Mouse (Mus musculus): Measurements from ENCODE around the gene Ccm2l. TPM values are rescaled to one million over a fixed set of nuclear protein-coding genes. Genes with fewer than 3 reads are reported as not detected.

The Ccm2l gene
- polyA plus RNA-seq, 1 experiment from 2014 or later = 0.85 TPM

DNA sequence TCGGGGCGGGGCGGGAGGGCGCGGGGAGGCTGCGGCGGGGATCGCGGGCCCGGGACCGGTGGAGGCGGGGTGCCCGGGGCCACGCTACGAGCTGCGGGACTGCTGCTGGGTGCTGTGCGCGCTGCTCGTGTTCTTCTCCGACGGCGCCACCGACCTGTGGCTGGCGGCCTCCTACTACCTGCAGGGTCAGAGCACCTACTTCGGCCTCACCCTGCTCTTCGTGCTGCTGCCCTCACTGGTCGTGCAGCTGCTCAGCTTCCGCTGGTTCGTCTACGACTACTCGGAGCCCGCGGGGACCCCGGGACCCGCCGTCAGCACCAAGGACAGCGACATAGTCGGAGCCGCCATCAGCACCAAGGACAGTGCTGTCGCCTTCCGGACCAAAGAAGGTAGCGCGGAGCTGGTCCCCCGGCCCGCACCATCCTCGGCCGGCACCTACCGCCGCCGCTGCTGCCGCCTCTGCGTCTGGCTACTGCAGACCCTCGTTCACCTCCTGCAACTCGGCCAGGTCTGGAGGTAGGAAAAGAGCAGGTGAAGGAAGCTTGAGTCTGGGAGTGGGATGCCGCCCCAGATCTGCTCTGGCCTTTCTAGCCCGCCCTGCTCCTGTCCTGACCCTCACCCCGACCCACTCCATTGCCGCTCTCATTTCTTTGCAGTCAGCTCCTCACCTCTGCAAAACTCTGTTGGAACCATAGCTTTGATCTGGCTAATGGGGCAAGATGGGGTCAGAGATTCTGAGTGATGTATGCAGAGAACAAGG lies 33.5 kb upstream of the Ccm2l start:
- under 1% methylated on average over 46 of the region's 58 CpGs for whole genome bisulfite sequencing
- H3K27me3 ChIP-seq (replicated peaks; ENCODE audit: control insufficient read depth, insufficient read depth, low read length) = no peaks in the 10 kb centered on the region

DNA sequence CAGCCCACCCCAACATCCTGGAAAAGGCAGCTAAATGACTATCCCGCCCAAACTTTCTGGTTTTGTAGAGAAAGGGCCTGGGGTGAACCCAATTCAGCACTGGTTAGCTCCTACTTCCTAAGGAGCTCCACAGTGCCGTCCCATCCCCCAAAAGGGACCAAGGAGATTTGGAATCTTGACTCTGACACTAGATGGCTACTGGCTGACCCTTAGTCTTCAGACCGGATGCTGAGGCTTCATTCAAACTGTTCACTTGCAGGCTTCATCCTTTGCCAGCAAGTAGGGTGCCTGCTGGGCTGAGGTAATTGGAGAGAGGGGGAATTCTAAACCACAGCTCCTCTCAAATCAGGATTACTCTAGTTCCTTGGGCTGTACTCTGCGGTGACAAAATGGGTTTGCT lies 32.8 kb upstream of the Ccm2l start:
- H3K36me3 ChIP-seq (ENCODE audit: control insufficient read depth, insufficient read depth) = no peaks in the 10 kb centered on the region
- 7% methylated on average over 4 of the region's 4 CpGs for WGBS
- H3K4me1 ChIP-seq (replicated peaks; ENCODE audit: control insufficient read depth, insufficient read depth, low read length) = peaks cover 47% of the 10 kb centered on the region
- H3K27ac ChIP-seq (ENCODE audit: low read length) = peak overlapping the region; percentile 21; the same call in 1 of the 2 replicates
- no peak for ATAC-seq
- H3K4me2 ChIP-seq (ENCODE audit: low read length) = peak overlapping the region; percentile 66
- H3K27me3 ChIP-seq (replicated peaks; ENCODE audit: control insufficient read depth, insufficient read depth, low read length) = no peaks in the 10 kb centered on the region
- peak overlapping the region; percentile 71 for H3K4me3 ChIP-seq (replicated peaks; ENCODE audit: low read length)
- H3K9ac ChIP-seq (replicated peaks; ENCODE audit: low read depth, low read length) = peak overlapping the region; percentile 71
- H3K9me3 ChIP-seq (ENCODE audit: control insufficient read depth, low read length) = no peaks in the 10 kb centered on the region

More for the DNA sequence above, 33.5 kb upstream of the Ccm2l start:
- no peaks in the 10 kb centered on the region for H3K36me3 ChIP-seq (ENCODE audit: control insufficient read depth, insufficient read depth)
- H3K4me1 ChIP-seq (replicated peaks; ENCODE audit: control insufficient read depth, insufficient read depth, low read length) = peaks cover 42% of the 10 kb centered on the region
- peak overlapping the region; percentile 43 for H3K27ac ChIP-seq (ENCODE audit: low read length)
- H3K4me3 ChIP-seq (replicated peaks; ENCODE audit: low read length) = peak overlapping the region; percentile 71
- peak overlapping the region; percentile 71 for H3K9ac ChIP-seq (replicated peaks; ENCODE audit: low read depth, low read length)
- peak overlapping the region; percentile 66 for H3K4me2 ChIP-seq (ENCODE audit: low read length)
- no peaks in the 10 kb centered on the region for H3K9me3 ChIP-seq (ENCODE audit: control insufficient read depth, low read length)
- peak; percentile 62 for ATAC-seq

DNA sequence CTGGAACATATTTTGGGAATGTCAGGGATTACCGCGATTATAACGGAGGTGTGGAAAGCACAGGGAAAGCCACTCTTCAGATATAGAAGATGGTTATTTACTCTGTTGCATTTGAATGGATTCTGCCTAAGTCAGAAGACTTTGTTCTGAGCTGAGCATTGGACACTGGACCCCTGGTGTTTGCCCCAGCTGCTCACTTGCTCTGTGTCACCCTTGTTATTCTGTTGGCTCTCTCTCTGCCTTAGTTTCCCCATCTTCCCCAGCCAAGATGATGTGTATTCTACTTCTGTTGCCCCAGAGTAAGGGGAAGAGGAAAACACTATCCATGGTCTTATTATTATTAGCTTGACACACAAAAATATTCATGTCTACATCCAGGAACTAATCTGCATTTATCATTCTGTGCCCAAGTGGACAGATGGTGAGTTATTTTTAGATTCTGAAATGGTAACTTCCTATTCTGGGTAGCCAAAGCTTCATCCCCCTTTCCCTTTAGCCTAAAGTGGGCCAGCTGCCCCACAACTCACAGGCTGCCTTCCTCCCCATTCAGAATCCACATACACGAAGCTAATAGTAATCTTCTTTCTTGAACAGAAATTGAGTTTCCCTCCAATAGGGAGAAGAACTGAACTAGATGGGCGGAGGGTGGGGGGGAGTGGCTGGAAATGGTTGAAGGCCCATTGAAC lies 32.1 kb upstream of the Ccm2l start:
- no peaks in the 10 kb centered on the region for H3K9me3 ChIP-seq (ENCODE audit: control insufficient read depth, low read length)
- H3K27ac ChIP-seq (ENCODE audit: low read length) = no peak overlapping the region; the same call in 1 of the 2 replicates
- H3K9ac ChIP-seq (replicated peaks; ENCODE audit: low read depth, low read length) = peak overlapping the region; percentile 71; the same call in 1 of the 2 replicates
- peaks cover 53% of the 10 kb centered on the region for H3K4me1 ChIP-seq (replicated peaks; ENCODE audit: control insufficient read depth, insufficient read depth, low read length)
- H3K4me3 ChIP-seq (replicated peaks; ENCODE audit: low read length) = peak overlapping the region; percentile 71
- ATAC-seq = peak; percentile 16; the same call in 1 of the 2 replicates
- H3K27me3 ChIP-seq (replicated peaks; ENCODE audit: control insufficient read depth, insufficient read depth, low read length) = no peaks in the 10 kb centered on the region
- 52% methylated on average over 5 of the region's 5 CpGs for WGBS
- no peaks in the 10 kb centered on the region for H3K36me3 ChIP-seq (ENCODE audit: control insufficient read depth, insufficient read depth)
- H3K4me2 ChIP-seq (ENCODE audit: low read length) = peak overlapping the region; percentile 66

DNA sequence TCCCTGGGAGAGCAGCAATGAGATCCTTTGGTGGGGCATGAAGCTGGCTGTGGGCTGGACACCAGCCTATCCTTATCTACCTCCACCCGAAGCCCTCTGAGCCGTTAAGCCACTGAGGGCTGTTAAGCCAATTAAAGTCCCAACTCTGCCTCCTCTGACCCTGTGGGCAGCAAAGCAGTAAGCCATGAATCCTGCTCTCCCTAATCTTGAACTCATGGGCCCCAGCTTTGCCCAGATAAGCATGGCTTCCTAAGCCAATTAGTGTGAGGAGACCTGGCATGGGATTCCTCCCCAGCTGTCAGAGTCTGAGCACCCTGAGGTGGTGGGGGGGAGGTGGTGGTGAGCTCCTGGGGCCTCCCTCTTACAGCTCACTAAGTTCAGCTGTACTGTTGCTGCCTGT lies 29.1 kb upstream of the Ccm2l start:
- ATAC-seq = no peak
- no peak overlapping the region for H3K4me2 ChIP-seq (ENCODE audit: low read length)
- H3K27me3 ChIP-seq (replicated peaks; ENCODE audit: control insufficient read depth, insufficient read depth, low read length) = no peaks in the 10 kb centered on the region
- no peak overlapping the region for H3K27ac ChIP-seq (ENCODE audit: low read length)
- no peaks in the 10 kb centered on the region for H3K36me3 ChIP-seq (ENCODE audit: control insufficient read depth, insufficient read depth)
- H3K4me3 ChIP-seq (replicated peaks; ENCODE audit: low read length) = no peak overlapping the region
- WGBS = 3% methylated on average over 2 of the region's 2 CpGs
- H3K9ac ChIP-seq (replicated peaks; ENCODE audit: low read depth, low read length) = no peak overlapping the region
- H3K9me3 ChIP-seq (ENCODE audit: control insufficient read depth, low read length) = no peaks in the 10 kb centered on the region
- peaks cover 54% of the 10 kb centered on the region for H3K4me1 ChIP-seq (replicated peaks; ENCODE audit: control insufficient read depth, insufficient read depth, low read length)

DNA sequence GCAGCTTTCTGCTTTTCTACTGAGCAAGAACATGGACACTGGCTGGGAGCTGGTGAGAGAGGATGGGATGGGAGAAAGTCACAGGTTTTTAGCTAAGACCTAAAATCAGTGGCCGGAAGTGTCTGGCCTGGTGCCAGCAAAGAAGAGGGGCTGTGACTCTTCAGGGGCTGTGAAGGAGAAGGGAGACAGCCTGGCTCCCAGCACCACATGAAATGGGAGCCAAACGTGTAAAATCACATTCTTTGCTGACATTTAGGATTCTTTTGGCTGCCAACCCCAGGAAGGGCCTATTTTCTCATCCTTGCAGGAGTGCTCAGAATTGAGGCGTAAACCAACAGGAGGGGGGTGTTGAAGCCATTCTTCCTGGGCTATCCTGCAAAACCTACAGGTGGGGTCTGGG lies 21.9 kb upstream of the Ccm2l start:
- Histone ChIP-seq H3K27ac (ENCODE audit: low read length) (peak overlapping the region; percentile 35; the same call in 1 of the 2 replicates), H3K4me1 (replicated peaks; ENCODE audit: control insufficient read depth, insufficient read depth, low read length) (peaks cover 52% of the 10 kb centered on the region), H3K36me3 (ENCODE audit: control insufficient read depth, insufficient read depth) (no peaks in the 10 kb centered on the region), H3K9me3 (ENCODE audit: control insufficient read depth, low read length) (no peaks in the 10 kb centered on the region), H3K9ac (replicated peaks; ENCODE audit: low read depth, low read length) (no peak overlapping the region), H3K4me2 (ENCODE audit: low read length) (no peak overlapping the region), H3K4me3 (replicated peaks; ENCODE audit: low read length) (no peak overlapping the region), H3K27me3 (replicated peaks; ENCODE audit: control insufficient read depth, insufficient read depth, low read length) (no peaks in the 10 kb centered on the region)
- ATAC-seq = no peak
- WGBS = 35% methylated on average over 3 of the region's 3 CpGs

DNA sequence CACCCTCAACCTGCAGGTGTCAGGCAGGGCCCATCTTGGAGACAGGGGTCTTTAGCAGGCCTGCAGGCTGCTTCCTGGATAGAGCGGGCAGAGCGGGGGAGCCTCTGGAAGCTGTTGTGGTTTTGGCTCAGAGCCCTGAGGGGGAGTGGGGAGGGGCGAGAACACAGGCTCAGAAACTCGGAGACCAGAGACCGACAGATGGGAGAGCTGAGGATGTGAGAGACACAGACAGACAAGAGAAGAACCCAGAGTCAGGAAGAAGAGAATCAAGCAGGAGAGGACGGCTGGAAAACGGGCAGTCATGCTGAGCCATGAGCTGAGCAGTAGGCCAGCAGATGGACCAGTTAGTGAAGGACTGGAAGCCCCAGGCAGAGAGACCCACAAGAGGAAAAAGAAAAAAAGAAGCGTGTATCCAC lies 19.9 kb upstream of the Ccm2l start:
- Histone ChIP-seq H3K9ac (replicated peaks; ENCODE audit: low read depth, low read length) (no peak overlapping the region), H3K9me3 (ENCODE audit: control insufficient read depth, low read length) (no peaks in the 10 kb centered on the region), H3K27ac (ENCODE audit: low read length) (peak overlapping the region; percentile 92), H3K4me1 (replicated peaks; ENCODE audit: control insufficient read depth, insufficient read depth, low read length) (peaks cover 63% of the 10 kb centered on the region), H3K4me2 (ENCODE audit: low read length) (no peak overlapping the region), H3K4me3 (replicated peaks; ENCODE audit: low read length) (no peak overlapping the region), H3K27me3 (replicated peaks; ENCODE audit: control insufficient read depth, insufficient read depth, low read length) (no peaks in the 10 kb centered on the region), H3K36me3 (ENCODE audit: control insufficient read depth, insufficient read depth) (no peaks in the 10 kb centered on the region)
- peak; percentile 68 for ATAC-seq
- WGBS = 19% methylated on average over 8 of the region's 8 CpGs

DNA sequence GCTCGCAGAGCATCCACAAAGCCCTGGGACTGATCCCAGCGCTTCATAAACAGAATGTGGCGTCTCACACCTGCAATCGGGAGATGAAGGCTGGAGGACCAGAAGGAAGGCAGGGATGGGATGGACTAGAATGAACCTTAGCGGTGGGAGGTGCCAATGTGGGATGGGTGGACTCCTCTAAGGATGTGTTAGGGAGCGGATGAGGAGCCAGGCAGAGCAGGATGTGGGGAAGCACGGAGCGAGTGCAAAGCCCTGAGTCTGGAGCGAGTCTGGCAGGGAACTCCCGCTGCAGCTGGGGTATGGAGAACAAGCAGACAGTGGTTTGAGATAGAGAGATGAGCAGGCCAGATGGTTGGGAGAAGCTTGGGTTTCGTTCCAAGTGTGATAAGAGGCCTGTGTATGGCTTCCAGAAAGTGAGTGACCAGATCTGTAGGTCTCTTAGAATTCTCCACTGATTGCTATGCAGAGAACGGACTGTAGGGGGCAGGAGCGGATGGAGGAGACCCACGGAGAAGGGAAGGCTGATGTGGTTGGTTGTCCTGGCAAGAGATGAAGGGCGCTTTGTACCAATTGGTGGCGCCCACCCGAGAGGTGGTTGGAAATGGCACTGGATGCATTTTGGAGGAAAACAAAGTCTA lies 17.8 kb upstream of the Ccm2l start:
- no peaks in the 10 kb centered on the region for H3K36me3 ChIP-seq (ENCODE audit: control insufficient read depth, insufficient read depth)
- peak overlapping the region; percentile 39; the same call in 1 of the 2 replicates for H3K27ac ChIP-seq (ENCODE audit: low read length)
- H3K4me1 ChIP-seq (replicated peaks; ENCODE audit: control insufficient read depth, insufficient read depth, low read length) = peaks cover 53% of the 10 kb centered on the region
- no peak overlapping the region for H3K9ac ChIP-seq (replicated peaks; ENCODE audit: low read depth, low read length)
- no peaks in the 10 kb centered on the region for H3K9me3 ChIP-seq (ENCODE audit: control insufficient read depth, low read length)
- H3K27me3 ChIP-seq (replicated peaks; ENCODE audit: control insufficient read depth, insufficient read depth, low read length) = no peaks in the 10 kb centered on the region; the same call in 1 of the 2 replicates
- H3K4me3 ChIP-seq (replicated peaks; ENCODE audit: low read length) = no peak overlapping the region
- no peak for ATAC-seq
- 26% methylated on average over 17 of the region's 17 CpGs for WGBS
- no peak overlapping the region for H3K4me2 ChIP-seq (ENCODE audit: low read length)

DNA sequence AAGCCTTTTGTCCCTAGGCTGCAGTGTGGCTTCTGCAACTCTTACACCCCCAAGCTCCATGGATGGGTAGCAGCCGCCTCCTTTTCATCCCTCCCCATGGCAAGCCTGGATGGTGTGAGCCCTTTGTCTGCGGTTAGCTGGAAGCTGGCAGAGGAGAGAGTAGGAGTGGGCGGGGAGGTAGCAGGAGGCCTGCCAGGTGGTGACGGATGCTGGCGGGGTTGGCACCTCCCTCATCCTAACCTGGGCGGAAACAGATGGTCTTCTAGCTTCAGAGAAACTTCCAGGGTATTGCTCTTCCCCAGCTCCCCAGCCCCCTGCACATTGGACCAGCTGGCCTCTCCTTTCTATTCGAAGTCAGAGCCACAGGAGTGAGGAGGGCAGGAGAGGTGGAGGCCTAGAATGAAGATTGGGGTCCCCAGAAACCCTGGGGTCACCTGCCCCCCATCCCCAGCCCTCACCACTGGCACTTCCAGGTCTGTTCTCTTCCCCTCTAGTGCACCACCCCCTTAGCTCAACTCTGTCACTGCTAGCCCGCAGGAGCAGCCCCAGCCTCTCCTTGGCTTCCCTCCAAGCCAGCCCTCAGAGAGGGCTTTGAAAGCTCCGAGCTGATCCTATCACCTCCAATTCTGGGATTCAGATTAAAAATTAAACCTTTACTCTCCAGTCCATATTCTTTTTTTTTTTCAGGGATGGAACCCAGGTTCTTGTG lies 16.3 kb upstream of the Ccm2l start:
- peaks cover 44% of the 10 kb centered on the region for H3K4me1 ChIP-seq (replicated peaks; ENCODE audit: control insufficient read depth, insufficient read depth, low read length)
- H3K9ac ChIP-seq (replicated peaks; ENCODE audit: low read depth, low read length) = peak overlapping the region; percentile 23; the same call in 1 of the 2 replicates

More for the DNA sequence above, 16.3 kb upstream of the Ccm2l start:
- Histone ChIP-seq H3K4me2 (ENCODE audit: low read length) (no peak overlapping the region), H3K27ac (ENCODE audit: low read length) (peak overlapping the region; percentile 88), H3K27me3 (replicated peaks; ENCODE audit: control insufficient read depth, insufficient read depth, low read length) (peaks cover 2% of the 10 kb centered on the region; the same call in 1 of the 2 replicates), H3K9me3 (ENCODE audit: control insufficient read depth, low read length) (no peaks in the 10 kb centered on the region), H3K4me3 (replicated peaks; ENCODE audit: low read length) (no peak overlapping the region), H3K36me3 (ENCODE audit: control insufficient read depth, insufficient read depth) (no peaks in the 10 kb centered on the region)
- peak; percentile 67 for ATAC-seq
- 20% methylated on average over 9 of the region's 9 CpGs for WGBS
